Mouse (Mus musculus): ENCODE data around the gene Prrt2.

Gene Prrt2

DNA sequence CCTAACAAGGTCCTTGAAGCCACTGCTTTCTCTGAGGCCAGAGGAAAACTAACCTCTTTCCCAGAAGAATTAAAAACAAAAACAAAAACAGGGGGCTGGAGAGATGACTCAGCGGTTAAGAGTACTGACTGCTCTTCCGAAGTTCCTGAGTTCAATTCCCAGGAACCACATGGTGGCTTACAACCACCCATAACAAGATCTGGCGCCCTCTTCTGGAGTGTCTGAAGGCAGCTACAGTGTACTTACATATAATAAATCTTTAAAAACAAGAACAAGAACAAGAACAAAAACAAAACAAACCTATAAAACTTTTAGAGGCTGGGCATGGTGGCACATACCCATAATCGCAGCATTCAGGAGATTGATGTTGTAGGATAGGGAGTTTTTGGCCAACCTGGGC is 24.6 kb downstream of the Prrt2 start:
- no peak for DNase-seq

DNA sequence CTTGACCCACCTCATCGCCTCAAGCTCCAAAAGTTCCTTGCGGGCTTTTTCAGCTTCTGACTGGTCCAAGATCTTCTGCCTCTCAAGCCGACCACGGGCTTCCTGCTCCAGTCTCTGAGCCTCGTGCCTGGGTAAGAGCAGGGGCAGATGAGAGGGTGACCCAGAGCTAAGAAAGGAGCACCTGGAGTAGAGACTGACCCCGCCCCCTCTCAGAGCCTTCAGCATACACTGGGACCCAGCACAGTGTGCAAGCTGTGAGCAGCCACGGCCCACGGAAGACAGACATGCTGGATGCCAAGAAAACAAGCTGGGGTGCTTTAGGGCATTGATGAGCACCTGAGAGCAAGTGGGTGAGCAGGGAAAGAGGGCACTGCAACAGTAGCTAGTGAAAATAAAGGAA is 32.2 kb downstream of the Prrt2 start:
- no peak for DNase-seq

DNA sequence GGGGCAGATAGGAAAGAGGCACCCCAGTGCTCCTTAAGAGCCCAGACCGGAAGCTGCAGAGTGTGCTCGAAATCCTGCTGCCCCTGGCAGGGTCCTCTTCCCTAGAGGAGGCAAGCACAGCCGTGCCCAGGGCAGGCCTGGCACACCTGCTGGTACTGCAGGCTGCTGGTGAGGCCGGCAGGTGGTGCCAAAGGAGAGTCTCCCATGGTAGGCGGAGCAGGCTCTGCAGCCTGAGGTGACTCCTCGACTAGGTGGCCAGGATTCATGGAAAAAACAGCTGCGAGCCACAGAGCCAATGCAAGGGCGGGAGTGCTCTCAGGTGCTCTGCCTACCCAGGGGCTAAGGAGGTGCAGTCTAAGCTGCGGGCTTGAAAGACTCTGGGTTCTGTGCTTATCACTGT is 34.7 kb downstream of the Prrt2 start:
- DNase-seq, result peak; percentile 79

- no peak for DNase-seq
Observed at GRCm38 (mm10) chr7:126984667-126985444, 36.2 kb downstream of the Prrt2 start.

- DNase-seq, result no peak
Observed at GRCm38 (mm10) chr7:126983113-126983512, 37.9 kb downstream of the Prrt2 start.

- DNase-seq, result no peak
Observed at GRCm38 (mm10) chr7:126982054-126982453, 39.0 kb downstream of the Prrt2 start.

DNA sequence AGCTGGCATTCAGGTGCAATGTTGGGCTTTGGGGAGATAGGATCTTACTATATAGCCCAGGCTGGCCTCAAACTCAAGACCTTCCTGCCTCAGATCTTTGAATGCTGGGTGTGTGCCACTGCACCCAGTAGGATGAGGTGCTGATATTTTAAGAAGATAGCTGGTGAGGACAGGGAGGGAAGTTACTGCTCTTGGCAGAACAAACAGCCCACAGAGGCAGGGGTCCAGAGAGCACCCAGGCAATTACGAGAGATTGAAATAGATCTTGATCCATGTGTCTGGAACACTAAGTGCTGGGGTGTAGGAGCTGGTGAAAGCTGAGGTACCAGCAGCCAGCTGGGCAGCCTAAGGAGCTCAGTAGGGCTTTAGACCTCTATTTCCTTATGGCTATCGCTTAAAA is 39.4 kb downstream of the Prrt2 start:
- DNase-seq, result no peak

DNA sequence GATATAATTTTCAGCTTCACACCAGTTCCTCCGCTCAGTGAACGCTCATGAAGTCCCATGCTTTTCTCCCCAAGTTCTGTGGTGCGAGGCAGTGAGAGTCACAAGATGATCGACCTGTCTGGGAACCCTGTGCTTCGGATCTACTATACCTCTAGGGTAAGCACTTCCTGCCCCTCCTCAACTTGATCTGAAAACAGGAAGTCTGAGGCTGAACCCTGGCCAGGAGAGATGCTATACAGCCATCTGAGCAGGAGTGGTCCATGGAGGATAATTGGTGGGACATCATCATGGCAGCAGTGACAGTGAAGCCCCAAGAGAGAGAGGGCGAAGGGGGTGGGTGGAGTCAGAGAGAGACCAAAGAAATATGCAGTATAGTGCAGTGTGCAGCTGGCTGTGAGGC is 42.2 kb downstream of the Prrt2 start:
- no peak for DNase-seq

GRCm38 (mm10) chr7:126976878-126977459 is 44.0 kb downstream of the Prrt2 start:
- no peak for DNase-seq

- DNase-seq, result peak; percentile 97
Observed at GRCm38 (mm10) chr7:126975950-126976866, 44.8 kb downstream of the Prrt2 start, which contains the start of gene Cdiptos. TSS of gene Cdiptos (minus strand) at chr7:126976098.

DNA sequence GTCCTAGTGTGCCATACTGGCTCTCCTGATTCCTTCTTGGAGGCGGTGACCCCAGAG is 45.3 kb downstream of the Prrt2 start, which contains the start of gene Cdipt:
TSS of gene Cdipt (plus strand) at position 22 of the 57 bp plus-strand sequence.
- no peak for DNase-seq

DNA sequence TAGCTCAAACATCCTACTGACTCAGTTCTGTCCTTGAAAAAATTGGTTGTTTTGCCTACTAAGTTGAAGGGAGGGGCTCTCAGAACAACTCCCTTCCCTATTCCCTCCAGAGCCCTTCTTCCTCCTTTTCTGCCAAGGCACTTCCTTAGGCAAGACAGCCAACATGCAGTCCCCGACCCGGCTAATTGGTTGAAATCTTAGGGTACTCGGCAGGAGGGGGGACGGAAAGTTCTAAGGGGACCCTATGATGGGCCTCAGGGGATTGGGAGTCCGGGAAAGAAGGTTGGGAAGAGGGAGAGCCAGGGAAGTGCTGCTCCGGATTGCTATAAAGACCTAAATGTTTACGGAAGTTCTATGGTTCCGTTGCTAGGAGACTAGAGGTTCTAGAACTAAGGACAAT is 45.5 kb downstream of the Prrt2 start:
- peak; percentile 45 for DNase-seq
